Mouse (Mus musculus) heart, adult 2 months (tissue): ENCODE data around the gene Pde4d.

Source experiments
- CTCF ChIP-seq: fragments of 200-600 bp; IDR thresholded peaks from 2 replicates; pipeline ENCODE4 v1.8.1; 2022; ENCODE audit warnings: antibody characterized with exemption, mild to moderate bottlenecking, moderate library complexity
- EP300 ChIP-seq: fragments of 200-500 bp; IDR thresholded peaks from 2 replicates; pipeline ENCODE4 v1.6.1; 2011; ENCODE audit warnings: low read depth, low read length, control low read depth; ENCODE audit not compliant: insufficient read depth
- POLR2A ChIP-seq: fragments of 200-500 bp; IDR thresholded peaks from 2 replicates; pipeline ENCODE4 v1.6.1; 2011; ENCODE audit warnings: mild to moderate bottlenecking, low read depth, low read length, control low read depth; ENCODE audit not compliant: insufficient read depth

DNA sequence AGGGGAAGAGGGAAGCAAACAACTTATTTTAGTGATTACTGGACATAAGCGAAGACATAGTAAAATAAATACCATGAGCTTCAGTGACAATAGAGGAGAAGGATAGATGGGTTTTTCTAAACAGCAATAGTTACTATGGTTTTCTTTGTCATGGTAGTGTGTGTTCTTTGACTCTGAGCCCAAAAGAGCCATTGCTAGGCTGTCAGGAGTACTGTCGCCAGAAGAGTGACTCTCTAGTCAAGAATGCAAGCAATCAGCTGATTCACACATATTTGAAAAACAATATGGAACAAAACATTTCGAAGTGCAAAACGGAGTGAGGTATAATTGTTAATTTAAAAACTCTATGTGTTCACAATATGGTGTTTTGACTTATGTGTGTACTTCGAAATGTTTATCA lies 450.4 kb downstream of the Pde4d start:
- TF ChIP-seq POLR2A (no peak), CTCF (no peak), EP300 (no peak)
